Mouse (Mus musculus): ENCODE results near the gene Fut8. TPM values are rescaled to one million over a fixed set of nuclear protein-coding genes. Genes with fewer than 3 reads are reported as not detected.

Gene Fut8
- polyA plus RNA-seq, 1 experiment: 11.8 TPM

- Histone ChIP-seq H3ac (ENCODE audit: control insufficient read depth, insufficient read length) (no peak overlapping the region), H3K79me2 (ENCODE audit: control insufficient read depth, insufficient read depth) (no peaks in the 10 kb centered on the region), H3K4me2 (ENCODE audit: low read depth) (no peak overlapping the region), H3K4me3 (no peak overlapping the region), H3K36me3 (ENCODE audit: control insufficient read depth, insufficient read depth) (no peaks in the 10 kb centered on the region), H3K27me3 (ENCODE audit: control insufficient read depth, insufficient read depth, insufficient read length) (no peaks in the 10 kb centered on the region)
- TF ChIP-seq TCF3 (IDR thresholded peaks at IDR 0.05; ENCODE audit: insufficient read length, low read depth): no peak
- TF ChIP-seq MYOD1 (IDR thresholded peaks at IDR 0.05; ENCODE audit: control insufficient read depth in 1 of 3, insufficient read length in 2 of 3, low read depth in 2 of 3): no peak
- TF ChIP-seq POLR2AphosphoS2 (IDR thresholded peaks at IDR 0.05; ENCODE audit: insufficient read length, low read depth): no peak
- no peak for TF ChIP-seq TCF12 (IDR thresholded peaks at IDR 0.05; ENCODE audit: insufficient read depth, poor library complexity, severe bottlenecking)
- no peak for TF ChIP-seq POLR2A (IDR thresholded peaks at IDR 0.05; ENCODE audit: insufficient read length, low read depth)
- TF ChIP-seq CEBPB (IDR thresholded peaks at IDR 0.05; ENCODE audit: insufficient read depth, poor library complexity, severe bottlenecking): no peak
- TF ChIP-seq MAX (IDR thresholded peaks at IDR 0.05; ENCODE audit: low read depth): no peak
- TF ChIP-seq E2F4 (IDR thresholded peaks at IDR 0.05; ENCODE audit: insufficient read depth): no peak
Measured at GRCm38 (mm10) chr12:77415720-77416119, 177.8 kb downstream of the Fut8 start.

GRCm38 (mm10) chr12:77421667-77422393, 183.9 kb downstream of the Fut8 start:
- Histone ChIP-seq H3K4me2 (ENCODE audit: low read depth) (no peak overlapping the region), H3K36me3 (ENCODE audit: control insufficient read depth, insufficient read depth) (no peaks in the 10 kb centered on the region), H3K4me3 (no peak overlapping the region), H3ac (ENCODE audit: control insufficient read depth, insufficient read length) (no peak overlapping the region), H3K27me3 (ENCODE audit: control insufficient read depth, insufficient read depth, insufficient read length) (no peaks in the 10 kb centered on the region), H3K79me2 (ENCODE audit: control insufficient read depth, insufficient read depth) (no peaks in the 10 kb centered on the region)
- no peak for TF ChIP-seq USF1 (IDR thresholded peaks at IDR 0.05; ENCODE audit: low read depth)
- no peak for TF ChIP-seq REST (IDR thresholded peaks at IDR 0.05; ENCODE audit: insufficient read depth, insufficient read length)
- no peak for TF ChIP-seq TCF12 (IDR thresholded peaks at IDR 0.05; ENCODE audit: insufficient read depth, poor library complexity, severe bottlenecking)
- TF ChIP-seq SRF (IDR thresholded peaks at IDR 0.05; ENCODE audit: control insufficient read depth, insufficient read length, low read depth): no peak
- TF ChIP-seq E2F4 (IDR thresholded peaks at IDR 0.05; ENCODE audit: insufficient read depth): no peak
- TF ChIP-seq CEBPB (IDR thresholded peaks at IDR 0.05; ENCODE audit: insufficient read depth, poor library complexity, severe bottlenecking): no peak
- TF ChIP-seq MYOG (IDR thresholded peaks at IDR 0.05; ENCODE audit: control insufficient read depth in 1 of 3, insufficient read depth in 1 of 3, insufficient read length in 2 of 3, low read depth in 2 of 3): no peak
- TF ChIP-seq TCF3 (IDR thresholded peaks at IDR 0.05; ENCODE audit: insufficient read length, low read depth): no peak
- no peak for TF ChIP-seq POLR2AphosphoS2 (IDR thresholded peaks at IDR 0.05; ENCODE audit: insufficient read length, low read depth)
- TF ChIP-seq POLR2A (IDR thresholded peaks at IDR 0.05; ENCODE audit: insufficient read length, low read depth): no peak
- no peak for TF ChIP-seq MYOD1 (IDR thresholded peaks at IDR 0.05; ENCODE audit: control insufficient read depth in 1 of 3, insufficient read length in 2 of 3, low read depth in 2 of 3)
- TF ChIP-seq MAX (IDR thresholded peaks at IDR 0.05; ENCODE audit: low read depth): no peak

GRCm38 (mm10) chr12:77426093-77426492, 188.2 kb downstream of the Fut8 start:
- Histone ChIP-seq H3K4me3 (no peak overlapping the region), H3K27me3 (ENCODE audit: control insufficient read depth, insufficient read depth, insufficient read length) (no peaks in the 10 kb centered on the region), H3K36me3 (ENCODE audit: control insufficient read depth, insufficient read depth) (no peaks in the 10 kb centered on the region), H3K79me2 (ENCODE audit: control insufficient read depth, insufficient read depth) (no peaks in the 10 kb centered on the region), H3K4me2 (ENCODE audit: low read depth) (no peak overlapping the region), H3ac (ENCODE audit: control insufficient read depth, insufficient read length) (no peak overlapping the region)
- no peak for TF ChIP-seq MYOG (IDR thresholded peaks at IDR 0.05; ENCODE audit: control insufficient read depth in 1 of 3, insufficient read depth in 1 of 3, insufficient read length in 2 of 3, low read depth in 2 of 3)
- no peak for TF ChIP-seq E2F4 (IDR thresholded peaks at IDR 0.05; ENCODE audit: insufficient read depth)
- TF ChIP-seq POLR2AphosphoS2 (IDR thresholded peaks at IDR 0.05; ENCODE audit: insufficient read length, low read depth): no peak

GRCm38 (mm10) chr12:77428165-77428564, 190.2 kb downstream of the Fut8 start:
- Histone ChIP-seq H3K4me3 (no peak overlapping the region), H3K27me3 (ENCODE audit: control insufficient read depth, insufficient read depth, insufficient read length) (no peaks in the 10 kb centered on the region), H3K36me3 (ENCODE audit: control insufficient read depth, insufficient read depth) (no peaks in the 10 kb centered on the region), H3ac (ENCODE audit: control insufficient read depth, insufficient read length) (no peak overlapping the region), H3K79me2 (ENCODE audit: control insufficient read depth, insufficient read depth) (no peaks in the 10 kb centered on the region), H3K4me2 (ENCODE audit: low read depth) (no peak overlapping the region)
- TF ChIP-seq POLR2A (IDR thresholded peaks at IDR 0.05; ENCODE audit: insufficient read length, low read depth) (no peak), REST (IDR thresholded peaks at IDR 0.05; ENCODE audit: insufficient read depth, insufficient read length) (no peak), SRF (IDR thresholded peaks at IDR 0.05; ENCODE audit: control insufficient read depth, insufficient read length, low read depth) (no peak), MYOG (IDR thresholded peaks at IDR 0.05; ENCODE audit: control insufficient read depth in 1 of 3, insufficient read depth in 1 of 3, insufficient read length in 2 of 3, low read depth in 2 of 3) (no peak)

- Histone ChIP-seq H3K36me3 (ENCODE audit: control insufficient read depth, insufficient read depth) (no peaks in the 10 kb centered on the region), H3ac (ENCODE audit: control insufficient read depth, insufficient read length) (no peak overlapping the region), H3K4me3 (no peak overlapping the region), H3K4me2 (ENCODE audit: low read depth) (no peak overlapping the region), H3K79me2 (ENCODE audit: control insufficient read depth, insufficient read depth) (no peaks in the 10 kb centered on the region), H3K27me3 (ENCODE audit: control insufficient read depth, insufficient read depth, insufficient read length) (no peaks in the 10 kb centered on the region)
- TF ChIP-seq USF1 (IDR thresholded peaks at IDR 0.05; ENCODE audit: low read depth) (no peak), REST (IDR thresholded peaks at IDR 0.05; ENCODE audit: insufficient read depth, insufficient read length) (no peak), TCF12 (IDR thresholded peaks at IDR 0.05; ENCODE audit: insufficient read depth, poor library complexity, severe bottlenecking) (no peak), POLR2AphosphoS2 (IDR thresholded peaks at IDR 0.05; ENCODE audit: insufficient read length, low read depth) (no peak), MAX (IDR thresholded peaks at IDR 0.05; ENCODE audit: low read depth) (no peak), CEBPB (IDR thresholded peaks at IDR 0.05; ENCODE audit: insufficient read depth, poor library complexity, severe bottlenecking) (no peak), TCF3 (IDR thresholded peaks at IDR 0.05; ENCODE audit: insufficient read length, low read depth) (no peak), SRF (IDR thresholded peaks at IDR 0.05; ENCODE audit: control insufficient read depth, insufficient read length, low read depth) (no peak), POLR2A (IDR thresholded peaks at IDR 0.05; ENCODE audit: insufficient read length, low read depth) (no peak), MYOD1 (IDR thresholded peaks at IDR 0.05; ENCODE audit: control insufficient read depth in 1 of 3, insufficient read length in 2 of 3, low read depth in 2 of 3) (no peak), E2F4 (IDR thresholded peaks at IDR 0.05; ENCODE audit: insufficient read depth) (no peak)
Measured at GRCm38 (mm10) chr12:77429381-77429780, 191.5 kb downstream of the Fut8 start.

All from myocyte (in vitro differentiated cells).